Mouse (Mus musculus): ENCODE results near the gene Fam19a5.

Fam19a5 gene

GRCm38 (mm10) chr15:87666041-87666750 lies 122.1 kb downstream of the Fam19a5 start:
- DNase-seq (ENCODE audit: low spot score) = no peak

- no peak for DNase-seq (ENCODE audit: low spot score)
Measured at GRCm38 (mm10) chr15:87667416-87667815, 123.3 kb downstream of the Fam19a5 start.

- DNase-seq (ENCODE audit: low spot score) = no peak
Measured at GRCm38 (mm10) chr15:87668112-87668511, 124.0 kb downstream of the Fam19a5 start.

GRCm38 (mm10) chr15:87671929-87672328 lies 127.8 kb downstream of the Fam19a5 start:
- no peak for DNase-seq (ENCODE audit: low spot score)

GRCm38 (mm10) chr15:87678711-87679110 lies 134.6 kb downstream of the Fam19a5 start:
- no peak for DNase-seq (ENCODE audit: low spot score)

- DNase-seq (ENCODE audit: low spot score) = no peak
Measured at GRCm38 (mm10) chr15:87682410-87682809, 138.3 kb downstream of the Fam19a5 start.

GRCm38 (mm10) chr15:87686415-87687040 lies 142.4 kb downstream of the Fam19a5 start:
- DNase-seq (ENCODE audit: low spot score) = no peak

GRCm38 (mm10) chr15:87691271-87691955 lies 147.3 kb downstream of the Fam19a5 start:
- DNase-seq (ENCODE audit: low spot score) = no peak

GRCm38 (mm10) chr15:87691958-87692357 lies 147.9 kb downstream of the Fam19a5 start:
- DNase-seq (ENCODE audit: low spot score) = no peak

GRCm38 (mm10) chr15:87692394-87692793 lies 148.3 kb downstream of the Fam19a5 start:
- DNase-seq (ENCODE audit: low spot score) = no peak

- DNase-seq (ENCODE audit: low spot score) = no peak
Measured at GRCm38 (mm10) chr15:87692865-87693513, 148.9 kb downstream of the Fam19a5 start.

GRCm38 (mm10) chr15:87697433-87697996 lies 153.4 kb downstream of the Fam19a5 start:
- no peak for DNase-seq (ENCODE audit: low spot score)

GRCm38 (mm10) chr15:87698562-87699320 lies 154.6 kb downstream of the Fam19a5 start:
- no peak for DNase-seq (ENCODE audit: low spot score)

- no peak for DNase-seq (ENCODE audit: low spot score)
Measured at GRCm38 (mm10) chr15:87702821-87703220, 158.7 kb downstream of the Fam19a5 start.

GRCm38 (mm10) chr15:87703334-87703733 lies 159.2 kb downstream of the Fam19a5 start:
- DNase-seq (ENCODE audit: low spot score) = no peak

GRCm38 (mm10) chr15:87711790-87712189 lies 167.7 kb downstream of the Fam19a5 start:
- no peak for DNase-seq (ENCODE audit: low spot score)

GRCm38 (mm10) chr15:87712221-87712620 lies 168.1 kb downstream of the Fam19a5 start:
- DNase-seq (ENCODE audit: low spot score) = no peak

- DNase-seq (ENCODE audit: low spot score) = no peak
Measured at GRCm38 (mm10) chr15:87715037-87715676, 171.1 kb downstream of the Fam19a5 start.

- no peak for DNase-seq (ENCODE audit: low spot score)
Measured at GRCm38 (mm10) chr15:87717056-87717455, 173.0 kb downstream of the Fam19a5 start.

GRCm38 (mm10) chr15:87723455-87723986 lies 179.4 kb downstream of the Fam19a5 start:
- no peak for DNase-seq (ENCODE audit: low spot score)
